Mouse (Mus musculus) myocyte (in vitro differentiated cells): Measurements from ENCODE around the gene Snapc3.

Source experiments
- CEBPB ChIP-seq: IDR thresholded peaks from 2 replicates; pipeline ENCODE4 v1.6.1; 2011; ENCODE audit warnings: mild to moderate bottlenecking, moderate library complexity; ENCODE audit not compliant: poor library complexity, insufficient read depth, severe bottlenecking
- E2F4 ChIP-seq: IDR thresholded peaks from one replicate; pipeline ENCODE4 v1.6.1; 2011; ENCODE audit warnings: mild to moderate bottlenecking, control low read depth, moderate library complexity; ENCODE audit not compliant: insufficient read depth
- MAX ChIP-seq: IDR thresholded peaks from one replicate; pipeline ENCODE4 v1.6.1; 2011; ENCODE audit warnings: low read depth, mild to moderate bottlenecking, control low read depth
- MYOD1 ChIP-seq, 3 experiments: IDR thresholded peaks; one replicate each; pipeline ENCODE4 v1.6.1; 2011; ENCODE audit warnings: control low read depth in 2 of 3, low read depth in 2 of 3, mild to moderate bottlenecking in 2 of 3, moderate library complexity in 1 of 3; ENCODE audit not compliant: insufficient read length in 2 of 3, control insufficient read depth in 1 of 3
- MYOG ChIP-seq, 3 experiments: IDR thresholded peaks; one replicate each; pipeline ENCODE4 v1.6.1; 2011; ENCODE audit warnings: control low read depth in 2 of 3, low read depth in 2 of 3, mild to moderate bottlenecking in 2 of 3; ENCODE audit not compliant: insufficient read length in 2 of 3, control insufficient read depth in 1 of 3, insufficient read depth in 1 of 3
- POLR2A ChIP-seq: IDR thresholded peaks from one replicate; pipeline ENCODE4 v1.6.1; 2011; ENCODE audit warnings: low read depth, mild to moderate bottlenecking, control low read depth, moderate library complexity; ENCODE audit not compliant: insufficient read length
- POLR2AphosphoS2 ChIP-seq: IDR thresholded peaks from one replicate; pipeline ENCODE4 v1.6.1; 2011; ENCODE audit warnings: low read depth, control low read depth; ENCODE audit not compliant: insufficient read length
- REST ChIP-seq: IDR thresholded peaks from one replicate; pipeline ENCODE4 v1.6.1; 2011; ENCODE audit warnings: mild to moderate bottlenecking, control low read depth, moderate library complexity; ENCODE audit not compliant: insufficient read depth, insufficient read length
- SRF ChIP-seq: IDR thresholded peaks from one replicate; pipeline ENCODE4 v1.6.1; 2011; ENCODE audit warnings: low read depth; ENCODE audit not compliant: control insufficient read depth, insufficient read length
- TCF12 ChIP-seq: IDR thresholded peaks from one replicate; pipeline ENCODE4 v1.6.1; 2011; ENCODE audit warnings: mild to moderate bottlenecking, control low read depth; ENCODE audit not compliant: poor library complexity, insufficient read depth, severe bottlenecking
- TCF3 ChIP-seq: IDR thresholded peaks from one replicate; pipeline ENCODE4 v1.6.1; 2011; ENCODE audit warnings: low read depth, control low read depth; ENCODE audit not compliant: insufficient read length
- USF1 ChIP-seq: IDR thresholded peaks from one replicate; pipeline ENCODE4 v1.6.1; 2011; ENCODE audit warnings: low read depth, mild to moderate bottlenecking, control low read depth, moderate library complexity

DNA sequence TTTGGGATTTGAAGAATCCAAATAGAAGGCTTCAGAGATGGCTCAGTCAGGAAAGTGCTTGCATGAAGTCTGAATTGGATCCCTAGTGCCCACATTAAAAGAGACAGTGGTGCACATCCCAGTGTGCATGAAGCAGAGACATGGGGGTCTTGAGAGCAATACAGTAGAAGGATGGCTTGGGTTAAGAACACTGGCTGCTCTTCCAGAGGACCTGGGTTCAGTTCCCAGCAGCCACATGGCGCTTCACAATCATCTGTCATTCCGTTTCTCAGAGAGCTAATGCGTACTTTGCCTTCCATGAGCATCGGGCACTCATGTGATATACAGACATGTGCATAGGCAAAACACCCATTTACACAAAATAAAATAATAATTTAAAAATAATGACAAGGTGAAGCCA lies 7.6 kb downstream of the Snapc3 start:
- TF ChIP-seq POLR2AphosphoS2 = no peak
- TF ChIP-seq POLR2A = no peak
- no peak for TF ChIP-seq MYOD1 (IDR thresholded peaks at IDR 0.05; ENCODE audit: control insufficient read depth in 1 of 3, insufficient read length in 2 of 3, low read depth in 2 of 3)
- no peak for TF ChIP-seq TCF3
- no peak for TF ChIP-seq REST
- no peak for TF ChIP-seq TCF12
- TF ChIP-seq MYOG (IDR thresholded peaks at IDR 0.05; ENCODE audit: control insufficient read depth in 1 of 3, insufficient read depth in 1 of 3, insufficient read length in 2 of 3, low read depth in 2 of 3) = no peak
- TF ChIP-seq CEBPB = no peak
- no peak for TF ChIP-seq USF1
- TF ChIP-seq E2F4 = no peak
- no peak for TF ChIP-seq MAX
- TF ChIP-seq SRF = no peak
